Mouse (Mus musculus): ENCODE measurements around the gene Cnnm1.

- TF ChIP-seq CTCF (IDR thresholded peaks at IDR 0.05; ENCODE audit: low read depth): no peak
- TF ChIP-seq EP300 (optimal IDR thresholded peaks at IDR 0.05): no peak
These were observed 76.3 kb downstream of the Cnnm1 start for GRCm38 (mm10) chr19:43516397-43517035.
